Mouse (Mus musculus) lung, postnatal 25 days (tissue): ENCODE results near the gene Msh2.
"Not testable (repeated sequence)": the region's sequence is repeated elsewhere in the genome, so short reads cannot be mapped to it uniquely, and the experiment has no call there.

Experiments used
- DNase-seq: peaks from one replicate; pipeline ENCODE4 v3.0.0; 2022; ENCODE audit warnings: low spot score

Msh2 gene

GRCm38 (mm10) chr17:87671890-87672660 lies at the start of gene Msh2:
Msh2 (plus strand) TSS chr17:87672330.
- DNase-seq: peak; percentile 98

DNA sequence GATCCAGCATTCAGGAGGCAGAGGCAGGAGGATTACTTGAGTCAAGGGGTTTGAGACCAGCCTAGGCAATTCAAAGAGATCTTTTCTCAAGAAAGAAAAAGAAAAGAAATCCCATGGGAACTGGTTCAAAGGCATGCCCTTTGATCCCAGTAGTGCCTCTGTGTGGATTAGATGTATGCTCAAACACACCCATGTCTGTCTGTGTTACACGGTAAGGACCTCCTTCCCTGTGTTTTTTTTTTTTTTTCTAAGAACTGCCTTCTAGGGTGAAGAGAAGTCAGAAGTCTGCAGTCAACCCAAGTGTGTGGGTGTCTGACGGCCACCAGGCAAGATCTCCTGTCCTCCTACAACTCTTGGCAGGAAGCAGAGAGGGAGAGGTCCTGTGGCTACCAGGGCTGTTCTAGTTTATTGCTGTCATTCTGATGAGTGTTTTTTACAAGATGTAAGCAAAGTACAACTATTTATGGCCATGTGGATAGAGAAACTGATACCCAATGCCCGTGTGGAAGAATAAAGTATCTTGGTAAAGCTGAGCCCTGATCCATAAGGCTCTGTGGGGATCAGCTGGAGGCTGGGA lies 46.5 kb upstream of the Msh2 start:
- no peak for DNase-seq

DNA sequence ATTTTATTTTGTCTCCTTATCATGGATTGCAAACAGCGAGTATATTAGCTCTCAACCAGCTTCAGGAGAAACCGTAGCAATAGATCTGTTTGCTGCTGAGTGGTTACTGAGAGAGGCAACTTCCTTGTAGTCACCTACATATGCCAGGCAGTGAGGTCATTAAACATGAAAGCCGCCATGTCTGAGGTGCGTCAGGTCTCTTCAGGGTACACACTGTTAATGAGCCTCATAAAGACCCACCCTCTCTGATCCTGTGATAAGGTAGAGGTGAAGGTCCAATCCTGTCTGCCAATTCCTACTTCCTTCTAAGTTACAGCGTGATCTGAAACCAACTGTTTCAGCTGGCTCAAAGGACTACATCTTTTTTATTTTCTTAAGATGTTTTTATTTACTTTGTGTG lies 44.0 kb upstream of the Msh2 start:
- DNase-seq: no peak

DNA sequence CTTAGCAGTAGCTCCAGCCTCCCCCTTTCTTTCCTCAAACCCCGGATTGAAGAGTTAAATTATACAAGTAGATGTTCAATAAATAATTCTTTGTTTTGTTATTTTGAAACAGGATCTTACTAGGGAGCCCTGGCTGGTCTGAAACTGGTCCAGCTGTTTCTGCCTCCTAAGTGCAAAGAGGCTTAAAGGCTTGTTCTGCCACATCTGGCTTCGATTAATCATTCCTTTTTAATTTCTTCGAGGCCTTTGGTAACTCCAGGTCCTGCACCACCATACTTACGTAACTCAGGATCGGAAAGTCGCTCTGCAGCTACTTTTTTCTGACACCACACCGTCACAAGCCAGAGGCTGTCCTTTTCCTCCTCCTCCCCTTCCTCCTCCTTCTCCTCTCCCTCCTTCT lies 43.4 kb upstream of the Msh2 start:
- no peak for DNase-seq

GRCm38 (mm10) chr17:87637056-87637389 lies 35.1 kb upstream of the Msh2 start:
- peak; percentile 62 for DNase-seq

- no peak for DNase-seq
Measured at GRCm38 (mm10) chr17:87639242-87639641, 32.9 kb upstream of the Msh2 start.

- DNase-seq: no peak
Measured at GRCm38 (mm10) chr17:87640272-87640671, 31.9 kb upstream of the Msh2 start.

- DNase-seq: no peak
Measured at GRCm38 (mm10) chr17:87641006-87641405, 31.1 kb upstream of the Msh2 start.

DNA sequence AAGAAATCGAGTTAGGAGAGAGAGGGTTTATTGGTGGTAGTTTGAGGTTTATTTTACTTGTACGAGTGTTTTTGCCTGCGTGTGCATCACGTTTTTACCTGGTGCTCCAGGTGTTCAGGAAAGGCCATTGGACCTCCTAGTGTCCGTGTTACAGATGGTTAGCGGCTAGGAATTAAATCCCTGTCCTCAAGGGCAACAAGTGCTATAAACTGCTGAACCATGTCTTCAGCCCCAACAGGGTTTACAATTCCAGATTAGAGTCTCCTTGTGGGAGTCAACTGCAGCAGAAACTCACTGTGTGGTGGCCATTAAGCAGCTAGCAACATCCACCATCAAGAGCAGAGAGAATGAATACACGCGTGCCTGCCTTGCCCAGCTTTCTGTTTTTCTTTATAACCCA lies 29.4 kb upstream of the Msh2 start:
- DNase-seq: no peak

DNA sequence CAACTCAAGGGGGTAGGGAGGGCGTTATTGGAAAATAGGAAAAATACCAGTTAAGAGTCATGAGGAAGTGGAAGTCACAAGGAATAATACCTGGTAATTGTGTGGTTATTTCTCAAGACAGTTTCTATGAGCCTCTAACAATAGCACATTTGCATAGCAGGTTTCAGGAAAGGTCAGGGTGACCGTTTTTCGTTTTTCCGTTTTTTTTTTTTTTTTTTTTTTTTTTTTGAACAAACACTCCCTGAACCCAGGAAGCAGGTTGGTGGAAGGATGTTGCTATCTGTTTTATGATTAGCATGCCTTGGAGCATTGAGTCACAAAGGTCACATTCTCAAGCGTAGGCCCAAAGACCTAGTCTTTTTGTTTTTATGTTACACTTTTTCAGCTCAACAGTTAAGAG lies 16.5 kb upstream of the Msh2 start:
- not testable (repeated sequence) for DNase-seq

- peak; percentile 7 for DNase-seq
Measured at GRCm38 (mm10) chr17:87661958-87662573, 10.1 kb upstream of the Msh2 start.

- DNase-seq: no peak
Measured at GRCm38 (mm10) chr17:87664238-87664637, 7.9 kb upstream of the Msh2 start.

GRCm38 (mm10) chr17:87665066-87665822 lies 6.9 kb upstream of the Msh2 start:
- DNase-seq: peak; percentile 64

- DNase-seq: peak; percentile 37
Measured at GRCm38 (mm10) chr17:87672677-87673286, 652 bp downstream of the Msh2 start.

DNA sequence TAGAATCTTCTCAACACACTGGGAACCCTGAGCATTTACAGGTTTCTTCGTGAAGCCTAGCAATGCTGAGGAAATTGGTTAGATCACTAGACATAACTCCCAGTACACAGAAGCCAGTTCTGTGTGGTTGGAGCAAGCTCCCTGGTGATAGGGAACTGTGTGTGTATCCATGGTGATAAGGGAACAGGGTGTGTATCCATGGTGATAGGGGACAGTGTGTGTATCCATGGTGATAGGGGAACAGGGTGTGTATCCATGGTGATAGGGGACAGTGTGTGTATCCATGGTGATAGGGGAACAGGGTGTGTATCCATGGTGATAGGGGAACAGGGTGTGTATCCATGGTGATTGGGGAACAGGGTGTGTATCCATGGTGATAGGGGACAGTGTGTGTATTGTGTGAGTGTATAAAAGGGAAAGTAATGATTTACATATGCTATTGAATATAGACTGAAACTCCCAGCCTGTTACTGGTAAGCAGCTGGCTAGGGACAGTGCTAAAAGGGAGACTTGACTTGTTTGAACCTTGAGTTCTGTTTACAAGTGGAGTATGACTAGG lies 4.9 kb downstream of the Msh2 start:
- not testable (repeated sequence) for DNase-seq

GRCm38 (mm10) chr17:87677656-87678055 lies 5.5 kb downstream of the Msh2 start:
- no peak for DNase-seq

DNA sequence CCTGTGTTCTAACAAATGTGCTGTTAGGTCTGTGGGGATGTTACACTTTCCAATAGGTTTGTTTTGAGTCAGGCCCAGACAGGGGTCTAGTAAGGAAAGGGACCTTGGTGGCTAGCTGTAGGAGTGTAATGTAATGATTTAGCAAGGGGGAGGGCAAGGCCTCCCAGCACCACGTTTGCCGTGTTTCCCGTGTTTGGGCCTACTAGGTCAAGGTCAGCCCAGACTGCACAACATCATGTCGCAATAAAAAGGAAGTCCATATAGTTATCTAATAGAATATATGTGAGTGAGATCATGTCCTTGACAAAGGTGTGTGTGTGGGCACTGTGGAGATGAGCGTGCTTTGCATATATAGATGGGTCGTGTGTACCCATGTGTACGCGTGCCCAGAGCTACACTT lies 17.1 kb downstream of the Msh2 start:
- DNase-seq: no peak

GRCm38 (mm10) chr17:87691958-87692357 lies 19.8 kb downstream of the Msh2 start:
- peak; percentile 9 for DNase-seq

GRCm38 (mm10) chr17:87695874-87696465 lies 23.8 kb downstream of the Msh2 start:
- DNase-seq: no peak

GRCm38 (mm10) chr17:87696814-87697213 lies 24.7 kb downstream of the Msh2 start:
- no peak for DNase-seq

GRCm38 (mm10) chr17:87698996-87699765 lies 27.1 kb downstream of the Msh2 start:
- no peak for DNase-seq
